Comparison of ENCODE assay signal across 8 mouse cellular contexts in genomic region chr8:108896468-108897346, GRCm38 (mm10).
A peak's percentile ranks its signal among the peaks of the same experiment; 100 is the strongest.
DNase-seq lines count a peak whose midpoint lies in the region; ATAC-seq lines count a peak whose summit lies in the region.

No protein-coding gene starts in this region.

- H3K36me3 ChIP-seq in hindbrain, embryonic 15.5 days = no peaks in the 10 kb centered on the region
- peaks cover 3% of the 10 kb centered on the region; the same call in 1 of the 2 replicates for H3K36me3 ChIP-seq in stomach, embryonic 14.5 days (ENCODE audit: control insufficient read depth, insufficient read depth, low read length)

- H3K27ac ChIP-seq in hindbrain, embryonic 15.5 days (replicated peaks) = 0 out of 2 replicates have a peak overlapping the region, but pooled peaks have one; percentile 28
- H3K27ac ChIP-seq in stomach, embryonic 14.5 days (ENCODE audit: low read length) = peak overlapping the region; percentile 95

- 0 out of 2 replicates have a peak overlapping the region, but pooled peaks have one; percentile 3 for H3K9ac ChIP-seq in hindbrain, embryonic 15.5 days
- no peak overlapping the region for H3K9ac ChIP-seq in stomach, embryonic 14.5 days (replicated peaks; ENCODE audit: low read depth, low read length)

- H3K27me3 ChIP-seq in hindbrain, embryonic 15.5 days = no peaks in the 10 kb centered on the region
- no peaks in the 10 kb centered on the region for H3K27me3 ChIP-seq in stomach, embryonic 14.5 days (ENCODE audit: control insufficient read depth, insufficient read depth, low read length)

- no peaks in the 10 kb centered on the region for H3K9me3 ChIP-seq in hindbrain, embryonic 15.5 days
- H3K9me3 ChIP-seq in stomach, embryonic 14.5 days (ENCODE audit: control insufficient read depth, low read depth, low read length) = no peaks in the 10 kb centered on the region

- peaks cover 54% of the 10 kb centered on the region for H3K4me1 ChIP-seq in hindbrain, embryonic 15.5 days (replicated peaks)
- peaks cover 72% of the 10 kb centered on the region for H3K4me1 ChIP-seq in stomach, embryonic 14.5 days (ENCODE audit: control insufficient read depth, insufficient read depth, low read length)

- 25% methylated on average over 18 of the region's 18 CpGs for WGBS in hindbrain, embryonic 15.5 days
- WGBS in stomach, embryonic 14.5 days = 36% methylated on average over 18 of the region's 18 CpGs

- no peak overlapping the region for H3K4me3 ChIP-seq in hindbrain, embryonic 15.5 days
- no peak overlapping the region for H3K4me3 ChIP-seq in stomach, embryonic 14.5 days (ENCODE audit: low read depth, low read length)

- DNase-seq in Muller cell, postnatal 12 days (ENCODE audit: inconsistent ontology term) = peak; percentile 95
- DNase-seq in cerebellum, adult 18-20 months = peak; percentile 64 to 69
- DNase-seq in gastrocnemius, adult 8-10 months (ENCODE audit: low spot score in 2 of 2) = peak; percentile 65 to 73
- peak; percentile 36 to 66 for DNase-seq in layer of hippocampus, postnatal 25 days (ENCODE audit: extremely low spot score in 1 of 2, low spot score in 1 of 2)
- no peak for DNase-seq in natural killer cell, adult 2 months (ENCODE audit: low spot score in 2 of 2)

- peak overlapping the region; percentile 35; the same call in 1 of the 2 replicates for H3K4me2 ChIP-seq in hindbrain, embryonic 15.5 days
- H3K4me2 ChIP-seq in stomach, embryonic 14.5 days (replicated peaks; ENCODE audit: low read depth, low read length) = no peak overlapping the region

- ATAC-seq in hindbrain, embryonic 15.5 days (ENCODE audit: low FRiP score, low read depth) = peak; percentile 46; the same call in 1 of the 2 replicates
- peak; percentile 86 for ATAC-seq in megakaryocyte progenitor cell, adult 5-6 weeks (replicated peaks; ENCODE audit: poor library complexity)
- no peak for ATAC-seq in stomach, embryonic 14.5 days (ENCODE audit: insufficient number of reproducible peaks, insufficient read depth, low FRiP score, low read depth)

Comparison
In these comparisons a context has a peak if more than half of its experiments do, and no peak if none do; other contexts are left out.
1. DNase-seq: peak in Muller cell, postnatal 12 days (single experiment), cerebellum, adult 18-20 months (2 of 2), gastrocnemius, adult 8-10 months (2 of 2) and layer of hippocampus, postnatal 25 days (2 of 2); none in natural killer cell, adult 2 months (0 of 2).